Mouse (Mus musculus) Patski (cell line): ENCODE measurements at regions not wholly inside any gene's neighbourhood (a gene's known extent, or its start where the extent isn't known, plus 50 kb on each side); places are given as distances from the start of the nearest gene placed in this dataset.

Experiments used
- ATAC-seq: fragments of 100-300 bp; one replicate; pipeline ENCODE4 v1.8.0; 2021
- CTCF ChIA-PET: fragments of 350-600 bp; sonication (Branson Sonifier 250); formaldehyde crosslinking; loops from one replicate; lab custom pipeline; 2022; ENCODE audit warnings: inconsistent platforms; lab: Charles Lee
- POLR2A ChIA-PET: fragments of 350-600 bp; sonication (Branson Sonifier 250); formaldehyde crosslinking; loops from one replicate; lab custom pipeline; 2022; ENCODE audit warnings: antibody characterized with exemption, inconsistent platforms; lab: Charles Lee
- DNase-seq: peaks from one replicate; pipeline ENCODE4 v3.0.0-alpha.2; 2011; ENCODE audit warnings: low read depth, low spot score
- H3K27me3 ChIP-seq: fragments of 371-371 bp; one replicate; pipeline ENCODE4 v1.5.1; 2021
- CTCF ChIP-seq: fragments of 100-300 bp; IDR thresholded peaks from one replicate; pipeline ENCODE4 v1.5.1; 2021
- in situ Hi-C: fragments of 300-500 bp; cut with MboI; formaldehyde crosslinking; loops from 3 replicates; pipeline ENCODE4 v1.11.1; 2018; ENCODE audit warnings: low pct_unique_long_range_greater_than_20kb, mixed read lengths

DNA sequence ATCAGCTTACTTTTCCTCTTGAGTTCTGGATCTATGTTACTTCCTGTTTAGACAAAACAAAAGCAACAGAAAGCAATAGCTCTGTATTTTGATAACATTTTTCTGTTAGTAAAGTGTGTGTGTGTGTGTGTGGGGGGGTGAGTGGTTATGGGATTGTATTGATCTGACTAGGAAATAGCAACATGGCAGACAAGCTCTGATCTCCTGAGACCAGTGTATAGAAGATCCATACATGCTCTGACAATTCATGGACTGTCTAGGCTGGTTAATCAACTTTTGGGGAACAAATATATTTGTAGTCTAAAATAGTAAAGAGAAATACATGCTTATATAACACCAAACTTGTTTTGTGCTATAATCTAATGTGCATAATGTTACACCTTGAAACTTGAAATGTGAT, 124.7 kb upstream of the Defb41 start:
- DNase-seq (no peak), ATAC-seq (no peak)
- in situ Hi-C loops: no loop called here
- no peak for TF ChIP-seq CTCF
- CTCF ChIA-PET: no interaction called here
- H3K27me3 ChIP-seq: peaks cover 3% of the 10 kb centered on the region
- POLR2A ChIA-PET: no interaction called here

DNA sequence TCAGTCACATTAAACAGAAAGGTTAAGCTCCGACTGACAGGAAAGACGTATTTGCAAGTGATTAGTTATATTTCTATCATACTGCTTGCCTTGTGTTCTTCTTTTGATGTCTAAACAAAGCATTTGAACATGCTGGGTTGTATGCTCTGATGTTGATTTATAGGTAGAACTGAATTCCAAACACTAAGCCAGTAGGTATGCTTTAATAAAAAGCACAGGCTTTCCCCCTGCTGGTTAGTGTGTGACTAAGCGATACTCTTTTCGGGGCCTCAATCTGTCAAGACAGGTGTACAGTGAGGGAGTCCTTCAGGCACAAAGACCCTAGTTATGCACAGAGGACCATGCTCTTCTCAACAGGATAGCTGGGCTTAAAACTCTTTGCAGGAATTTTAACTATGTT, 119.1 kb upstream of the Defb41 start:
- CTCF ChIA-PET: no interaction called here
- DNase-seq (no peak), ATAC-seq (no peak)
- in situ Hi-C loops: no loop called here
- H3K27me3 ChIP-seq: no peaks in the 10 kb centered on the region
- POLR2A ChIA-PET: no interaction called here
- TF ChIP-seq CTCF: no peak

DNA sequence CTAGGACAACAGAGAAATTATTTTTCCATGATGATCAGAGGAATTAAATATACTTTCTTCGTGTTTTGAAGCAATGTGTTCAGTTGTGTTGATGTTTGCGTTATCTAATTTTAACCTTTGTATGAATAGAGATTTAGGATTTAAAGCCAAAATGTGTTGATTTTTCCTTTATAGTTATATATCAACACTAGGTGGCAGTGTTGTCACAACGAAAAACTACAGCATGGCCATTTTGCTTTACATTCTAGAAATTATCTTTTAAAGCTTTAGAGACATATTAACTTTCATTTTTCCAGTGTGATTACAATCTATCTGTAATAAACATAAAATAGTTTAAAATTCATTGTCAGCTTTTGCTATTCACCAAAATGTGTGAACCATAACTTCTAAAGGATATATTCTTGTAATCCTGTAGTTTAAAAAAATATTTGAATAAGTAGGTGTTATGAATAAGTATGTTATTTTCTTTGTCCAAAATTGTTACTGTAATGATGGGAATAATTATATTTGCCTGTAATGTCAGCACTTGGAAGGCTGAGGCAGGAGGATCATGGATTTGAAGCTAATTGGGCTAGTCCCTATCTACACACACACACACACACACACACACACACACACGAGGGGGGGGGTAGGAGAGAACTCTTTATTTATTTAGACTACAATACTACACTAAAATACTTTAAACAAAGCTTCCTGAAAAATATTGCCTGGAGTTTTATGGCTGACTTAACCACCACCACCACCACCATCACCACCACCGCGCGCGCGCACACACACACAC, 95.2 kb upstream of the Defb41 start:
- ChIA-PET CTCF (interaction anchor here (0.9 kb wide), 1 partner anchor 616 kb away, joined by 4 read pairs; no protein-coding TSS in a partner anchor), POLR2A (interaction anchor here (0.6 kb wide), 1 partner anchor 39 kb away, joined by 3 read pairs; no protein-coding TSS in a partner anchor)
- DNase-seq (no peak), ATAC-seq (no peak)
- peaks cover 7% of the 10 kb centered on the region for H3K27me3 ChIP-seq
- in situ Hi-C loops: loop anchor here (5.0 to 10.0 kb wide), 2 partner anchors 615 to 822 kb away; no protein-coding TSS in a partner anchor
- TF ChIP-seq CTCF: peak; percentile 37

DNA sequence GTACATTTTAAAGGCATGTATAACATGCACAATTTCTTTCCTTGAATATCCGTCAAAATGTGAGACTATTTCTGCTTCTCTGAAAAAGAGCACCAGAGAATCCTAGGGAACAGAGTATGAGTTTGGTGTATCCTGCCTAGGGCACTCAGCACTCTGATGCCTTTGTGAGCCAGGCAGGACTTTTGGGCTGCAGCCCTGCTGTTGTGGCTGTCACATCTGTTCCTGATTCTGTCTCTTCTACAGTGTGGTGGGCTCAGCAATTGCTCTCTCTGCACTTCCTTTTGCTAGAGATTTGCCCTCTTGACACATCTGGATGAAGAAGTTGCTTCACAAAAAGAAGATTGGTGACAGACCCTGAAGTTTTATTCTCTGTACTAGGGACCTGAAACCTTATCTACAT, 73.9 kb upstream of the Defb41 start:
- in situ Hi-C loops: no loop called here
- TF ChIP-seq CTCF: no peak
- DNase-seq: no peak
- POLR2A ChIA-PET: no interaction called here
- no peak for ATAC-seq
- no peaks in the 10 kb centered on the region for H3K27me3 ChIP-seq
- CTCF ChIA-PET: no interaction called here
